Mouse (Mus musculus) ES-Bruce4 (cell line): ENCODE measurements around the gene Tmem87b. TPM values are rescaled to one million over a fixed set of nuclear protein-coding genes. Genes with fewer than 3 reads are reported as not detected.

Source experiments
- H3K27ac ChIP-seq: 2 replicates; pipeline ENCODE4 v1.5.1; 2012; ENCODE audit warnings: low read length, inconsistent platforms; ENCODE audit not compliant: insufficient read depth
- H3K27me3 ChIP-seq: 2 replicates; pipeline ENCODE4 v1.6.1; 2012; ENCODE audit warnings: mild to moderate bottlenecking, low read length, inconsistent platforms; ENCODE audit not compliant: control insufficient read depth, poor library complexity, insufficient read depth, severe bottlenecking
- H3K36me3 ChIP-seq: 2 replicates; pipeline ENCODE4 v1.6.1; 2012; ENCODE audit warnings: inconsistent platforms, mild to moderate bottlenecking, low read length, moderate library complexity; ENCODE audit not compliant: control insufficient read depth, poor library complexity, insufficient read depth, severe bottlenecking
- H3K4me1 ChIP-seq: one replicate; pipeline ENCODE4 v1.8.1; 2011; ENCODE audit warnings: low read length; ENCODE audit not compliant: control insufficient read depth, insufficient read depth
- H3K4me3 ChIP-seq: 2 replicates; pipeline ENCODE4 v1.5.1; 2011; ENCODE audit warnings: low read depth, mild to moderate bottlenecking, low read length
- H3K9ac ChIP-seq: 2 replicates; pipeline ENCODE4 v1.6.1; 2012; ENCODE audit warnings: low read depth, mild to moderate bottlenecking, inconsistent platforms; ENCODE audit not compliant: poor library complexity, severe bottlenecking
- H3K9me3 ChIP-seq: replicated peaks from 2 replicates; pipeline ENCODE4 v1.6.1; 2012; ENCODE audit warnings: mild to moderate bottlenecking, low read length, inconsistent platforms; ENCODE audit not compliant: control insufficient read depth, poor library complexity, insufficient read depth, severe bottlenecking
- CTCF ChIP-seq: IDR thresholded peaks from one replicate; pipeline ENCODE4 v1.8.1; 2011; ENCODE audit warnings: low read depth, low read length
- EP300 ChIP-seq: IDR thresholded peaks from 2 replicates; pipeline ENCODE4 v1.6.1; 2011; ENCODE audit warnings: low read depth, low read length; ENCODE audit not compliant: insufficient read depth
- POLR2A ChIP-seq: IDR thresholded peaks from one replicate; pipeline ENCODE4 v1.8.1; 2011; ENCODE audit warnings: low read length; ENCODE audit not compliant: insufficient read depth
- polyA plus RNA-seq: library from polyadenylated mRNA; stranded (reverse); fragments of >200 nt; gene quantifications from 2 replicates; pipeline ENCODE4 v1.2.4, GENCODE M21; 2011; ENCODE audit warnings: low read depth; ENCODE audit not compliant: missing spikeins, insufficient read depth, insufficient read length

The Tmem87b gene
- polyA plus RNA-seq, 1 experiment = 32.3 TPM

DNA sequence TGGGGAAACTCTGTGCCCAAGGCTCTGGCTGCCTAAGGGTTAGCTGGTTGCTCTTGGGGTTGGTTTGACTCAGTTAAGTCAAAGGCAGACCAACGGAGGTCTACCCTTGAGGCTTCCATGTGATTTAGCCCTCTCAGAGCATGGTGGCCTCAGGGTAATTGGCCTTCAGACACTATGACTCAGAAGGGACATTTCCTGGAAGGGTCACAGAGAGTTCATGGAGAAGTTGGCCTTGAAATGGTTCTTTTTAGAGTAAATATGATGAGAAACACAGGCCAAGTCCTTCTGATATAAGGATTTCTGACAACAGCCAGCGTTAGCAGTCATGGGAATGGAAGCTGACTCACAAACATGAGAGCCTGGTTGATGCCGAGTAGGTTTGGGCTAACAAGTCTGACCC is 85.7 kb downstream of the Tmem87b start:
- Histone ChIP-seq H3K9ac (no peak overlapping the region), H3K27me3 (no peaks in the 10 kb centered on the region), H3K27ac (no peak overlapping the region), H3K36me3 (no peaks in the 10 kb centered on the region), H3K9me3 (no peaks in the 10 kb centered on the region), H3K4me3 (no peak overlapping the region), H3K4me1 (no peaks in the 10 kb centered on the region)
- no peak for TF ChIP-seq CTCF
- no peak for TF ChIP-seq EP300
- TF ChIP-seq POLR2A = no peak

Other genes with a start within 250 kb of the Tmem87b start
- gene Spdye4c, start 226.9 kb upstream of the Tmem87b start, polyA plus RNA-seq = not detected in 2 replicates
- gene Anapc1, start 130.7 kb upstream of the Tmem87b start, polyA plus RNA-seq = 139 and 144 TPM in 2 replicates
- gene Mertk, start 119.2 kb upstream of the Tmem87b start, polyA plus RNA-seq = 1.9 and 2.2 TPM in 2 replicates
- gene Fbln7, start 44.9 kb downstream of the Tmem87b start, polyA plus RNA-seq = 0.38 and 0.75 TPM in 2 replicates
- gene Zc3h8, start 126.0 kb downstream of the Tmem87b start, polyA plus RNA-seq = 11.6 and 13.1 TPM in 2 replicates
- 10.8 and 12.7 TPM in 2 replicates for gene Zc3h6, start 149.3 kb downstream of the Tmem87b start, polyA plus RNA-seq
- gene Gm10762, start 149.6 kb downstream of the Tmem87b start, polyA plus RNA-seq = 0.72 and 1.8 TPM in 2 replicates
- 0.15 TPM in 1 of 2 replicates, not detected in the other for gene Vinac1, start 230.1 kb downstream of the Tmem87b start, polyA plus RNA-seq
- 5.8 and 8.2 TPM in 2 replicates for gene Ttl, start 247.8 kb downstream of the Tmem87b start, polyA plus RNA-seq